Mouse (Mus musculus) brain, embryonic 14.5 days (tissue): ENCODE results near the gene Met.

Experiments used
- CTCF ChIP-seq: fragments of 200-500 bp; IDR thresholded peaks from 2 replicates; pipeline ENCODE4 v1.5.1; 2012; ENCODE audit warnings: inconsistent platforms, mild to moderate bottlenecking, moderate library complexity, borderline replicate concordance; ENCODE audit not compliant: insufficient read depth, insufficient read length; ENCODE audit errors: extremely low read depth
- POLR2A ChIP-seq: fragments of 200-500 bp; IDR thresholded peaks from 2 replicates; pipeline ENCODE4 v1.6.1; 2012; ENCODE audit warnings: mild to moderate bottlenecking, inconsistent platforms, borderline replicate concordance; ENCODE audit not compliant: poor library complexity, insufficient read depth, insufficient read length, severe bottlenecking; ENCODE audit errors: extremely low read depth

DNA sequence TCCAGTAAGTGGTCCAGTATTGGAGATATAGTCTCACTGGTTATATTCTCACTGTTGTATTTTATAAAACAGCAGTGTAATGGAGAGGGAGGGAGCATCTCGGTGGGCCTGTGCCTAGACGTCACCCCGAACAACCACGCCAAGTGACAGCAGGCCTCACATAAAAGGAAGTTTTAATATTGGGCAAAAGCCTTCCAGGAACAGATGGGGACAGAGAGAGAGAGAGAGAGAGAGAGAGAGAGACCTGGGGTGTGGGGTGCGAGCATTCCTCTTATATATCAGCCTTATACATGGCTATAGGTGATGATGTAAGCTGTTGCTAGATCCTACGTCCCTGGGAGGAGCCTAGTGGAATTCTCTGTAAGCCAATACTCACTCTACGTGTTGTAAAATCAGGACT lies 90.7 kb downstream of the Met start:
- no peak for TF ChIP-seq CTCF
- no peak for TF ChIP-seq POLR2A
